Mouse (Mus musculus) embryo, embryonic 10.5 days (tissue): ENCODE results near the gene Cap2.
A peak's percentile ranks its signal among the peaks of the same experiment; 100 is the strongest.

ENCODE experiments used
- DNase-seq: peaks from one replicate; pipeline ENCODE4 v3.0.0-alpha.2; 2015; ENCODE audit warnings: low spot score

The Cap2 gene

DNA sequence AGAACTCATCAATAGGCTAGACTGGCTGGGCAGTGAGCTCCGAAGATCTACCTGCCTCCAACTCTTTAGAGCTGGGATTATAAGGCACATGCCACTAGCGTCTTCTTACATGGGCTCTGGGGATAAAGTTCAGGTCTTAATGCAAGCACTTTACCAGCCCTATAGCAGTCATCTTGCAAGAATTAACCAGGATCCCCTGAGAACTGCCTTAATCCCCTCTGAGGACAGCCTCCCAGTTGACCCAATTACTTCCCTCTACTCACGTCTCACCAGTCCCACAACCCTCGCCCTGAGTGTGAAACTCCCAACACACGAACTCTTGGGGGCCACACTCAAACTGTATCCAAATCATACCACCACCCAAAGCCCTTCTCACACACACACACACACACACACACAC lies 64.3 kb downstream of the Cap2 start:
- no peak for DNase-seq

- DNase-seq = no peak
Measured at GRCm38 (mm10) chr13:46569469-46569868, 67.8 kb downstream of the Cap2 start.

DNA sequence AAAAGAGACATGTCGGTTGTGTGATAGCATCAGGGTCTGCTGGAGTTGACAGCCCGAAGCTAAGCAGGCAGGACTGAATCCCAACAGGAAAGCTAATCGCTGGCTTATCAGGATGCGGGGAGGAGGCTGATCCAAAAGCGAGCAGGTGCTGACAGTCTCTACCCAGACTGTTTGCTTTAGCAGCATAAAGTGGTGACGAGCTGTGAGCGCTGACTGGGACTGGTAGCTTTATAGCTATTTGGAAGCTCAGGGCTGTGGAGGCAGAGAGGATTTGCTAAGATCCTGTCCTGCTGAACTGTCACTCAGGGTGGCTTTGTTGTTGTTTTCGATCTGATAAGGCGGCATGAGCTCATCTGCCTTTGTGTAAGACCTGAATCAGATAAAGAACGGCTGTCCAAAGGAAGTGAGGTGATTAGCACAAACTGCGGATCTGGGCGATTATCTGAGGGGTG lies 69.5 kb downstream of the Cap2 start:
- peak; percentile 61 for DNase-seq

DNA sequence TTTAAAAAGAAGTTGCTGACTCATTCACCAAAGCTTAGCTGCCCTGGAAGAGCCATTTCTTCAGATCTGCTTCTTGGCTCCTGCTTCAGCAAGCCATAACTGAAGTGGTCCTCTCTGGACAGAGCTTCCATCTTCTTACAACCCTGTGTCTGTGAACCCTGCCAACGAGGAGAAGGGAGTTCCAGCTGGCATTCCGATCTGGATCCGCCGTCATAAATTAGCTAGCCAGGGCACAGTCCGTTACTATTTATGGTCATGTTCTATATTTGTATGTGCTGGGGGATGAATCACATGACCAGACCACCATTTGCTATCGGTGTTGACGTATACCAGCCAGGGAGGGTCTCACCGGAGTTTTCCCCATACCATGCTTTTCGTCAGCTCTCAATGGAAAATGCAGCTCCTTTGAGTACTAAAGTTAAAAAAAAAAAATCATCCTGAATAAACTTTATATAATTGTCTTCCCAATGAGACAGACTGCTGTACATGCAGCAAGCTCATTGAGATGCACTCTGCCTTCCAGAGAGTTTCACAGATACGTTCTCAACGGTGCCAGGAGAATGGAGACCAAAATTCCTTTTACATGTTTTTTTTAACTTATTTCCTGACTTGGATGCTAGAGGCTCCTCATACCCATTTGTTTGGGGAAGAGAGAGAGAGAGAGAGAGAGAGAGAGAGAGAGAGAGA lies 70.5 kb downstream of the Cap2 start:
- DNase-seq = peak; percentile 39

GRCm38 (mm10) chr13:46572648-46573163 lies 71.1 kb downstream of the Cap2 start:
- DNase-seq = no peak

DNA sequence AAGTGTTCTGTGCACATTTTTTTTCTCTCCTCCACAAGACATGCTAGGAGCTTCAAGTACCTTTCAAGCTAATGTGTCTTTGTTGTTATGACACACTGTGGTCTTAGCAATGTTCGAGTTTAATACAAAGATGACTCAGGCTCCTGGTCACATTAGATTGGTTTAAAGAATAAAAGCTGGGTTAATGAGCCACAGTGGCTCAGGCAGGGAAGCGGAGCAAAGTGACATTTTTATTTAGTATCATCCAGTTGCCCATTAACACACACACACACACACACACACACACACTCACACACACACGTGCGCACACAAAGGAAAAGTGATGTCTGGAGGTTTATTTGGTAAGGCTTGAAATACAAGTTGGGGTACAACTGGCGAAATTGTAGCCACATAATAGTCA lies 72.6 kb downstream of the Cap2 start:
- DNase-seq = no peak

GRCm38 (mm10) chr13:46574707-46575106 lies 73.1 kb downstream of the Cap2 start:
- no peak for DNase-seq

GRCm38 (mm10) chr13:46584860-46585259 lies 83.2 kb downstream of the Cap2 start:
- DNase-seq = no peak

GRCm38 (mm10) chr13:46587717-46588289 lies 86.2 kb downstream of the Cap2 start:
- no peak for DNase-seq

GRCm38 (mm10) chr13:46588606-46589005 lies 87.0 kb downstream of the Cap2 start:
- DNase-seq = no peak

- no peak for DNase-seq
Measured at GRCm38 (mm10) chr13:46590885-46591284, 89.2 kb downstream of the Cap2 start.

DNA sequence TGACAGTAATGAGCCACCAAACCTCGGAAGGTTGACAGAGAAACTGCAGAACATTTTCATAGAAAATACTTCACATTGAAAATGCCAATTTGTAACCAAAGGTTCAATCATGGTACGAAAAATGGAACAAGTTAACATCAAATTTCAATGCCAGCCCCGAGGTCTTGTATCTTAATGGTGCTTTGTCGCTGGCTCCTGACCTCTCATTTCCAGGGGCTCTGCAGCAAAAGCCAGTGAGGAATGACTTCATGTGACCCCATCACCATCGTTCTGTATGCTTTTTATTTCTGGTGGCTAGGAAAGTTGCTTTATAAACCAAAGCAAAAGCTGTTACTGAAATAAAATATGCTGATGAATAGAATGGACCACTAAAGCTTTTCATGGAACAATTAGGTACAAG lies 99.0 kb downstream of the Cap2 start:
- no peak for DNase-seq

DNA sequence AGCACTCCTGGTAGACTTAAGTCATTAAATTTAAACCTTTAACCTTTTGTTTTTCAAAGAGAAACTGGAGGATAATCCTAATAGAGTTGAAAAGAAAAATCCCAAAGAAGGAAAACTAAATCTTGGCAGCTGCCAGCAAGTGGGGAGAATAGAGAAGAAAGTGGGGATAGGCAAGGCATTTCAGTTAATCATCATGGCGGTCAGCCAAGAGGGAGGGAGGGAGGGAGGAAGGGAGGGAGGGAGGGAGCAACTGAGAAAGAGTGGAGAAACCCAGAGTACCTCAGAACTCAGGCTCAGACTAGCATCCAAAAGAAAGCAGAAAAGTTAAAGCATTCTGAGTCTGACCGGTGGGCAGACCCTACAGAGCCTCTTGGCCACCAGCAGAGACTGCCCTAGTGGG lies 99.7 kb downstream of the Cap2 start:
- DNase-seq = no peak

- DNase-seq = no peak
Measured at GRCm38 (mm10) chr13:46602674-46603073, 101.0 kb downstream of the Cap2 start.

DNA sequence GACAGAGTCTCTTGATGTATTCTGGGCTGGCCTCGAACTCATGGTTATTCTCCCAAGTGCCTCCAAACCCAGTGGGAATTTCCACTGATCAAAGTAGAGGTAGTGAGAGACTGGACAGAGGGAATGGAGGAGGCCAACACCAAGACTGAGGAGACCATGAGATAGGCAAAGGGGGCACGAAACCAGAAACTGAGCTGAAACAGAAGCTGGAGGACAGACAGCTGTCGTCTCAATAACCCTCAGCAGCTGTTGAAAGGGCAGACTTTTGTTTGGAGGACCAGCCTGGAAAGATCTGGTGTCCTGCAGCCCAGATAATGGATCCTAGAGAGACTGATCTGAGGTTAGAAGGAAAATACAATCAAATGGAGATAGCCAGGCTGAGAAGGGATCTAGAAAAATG lies 109.4 kb downstream of the Cap2 start:
- DNase-seq = no peak

- no peak for DNase-seq
Measured at GRCm38 (mm10) chr13:46613694-46614272, 112.1 kb downstream of the Cap2 start.

- DNase-seq = no peak
Measured at GRCm38 (mm10) chr13:46616673-46617362, 115.2 kb downstream of the Cap2 start.

GRCm38 (mm10) chr13:46619633-46620032 lies 118.0 kb downstream of the Cap2 start:
- peak; percentile 50 for DNase-seq

DNA sequence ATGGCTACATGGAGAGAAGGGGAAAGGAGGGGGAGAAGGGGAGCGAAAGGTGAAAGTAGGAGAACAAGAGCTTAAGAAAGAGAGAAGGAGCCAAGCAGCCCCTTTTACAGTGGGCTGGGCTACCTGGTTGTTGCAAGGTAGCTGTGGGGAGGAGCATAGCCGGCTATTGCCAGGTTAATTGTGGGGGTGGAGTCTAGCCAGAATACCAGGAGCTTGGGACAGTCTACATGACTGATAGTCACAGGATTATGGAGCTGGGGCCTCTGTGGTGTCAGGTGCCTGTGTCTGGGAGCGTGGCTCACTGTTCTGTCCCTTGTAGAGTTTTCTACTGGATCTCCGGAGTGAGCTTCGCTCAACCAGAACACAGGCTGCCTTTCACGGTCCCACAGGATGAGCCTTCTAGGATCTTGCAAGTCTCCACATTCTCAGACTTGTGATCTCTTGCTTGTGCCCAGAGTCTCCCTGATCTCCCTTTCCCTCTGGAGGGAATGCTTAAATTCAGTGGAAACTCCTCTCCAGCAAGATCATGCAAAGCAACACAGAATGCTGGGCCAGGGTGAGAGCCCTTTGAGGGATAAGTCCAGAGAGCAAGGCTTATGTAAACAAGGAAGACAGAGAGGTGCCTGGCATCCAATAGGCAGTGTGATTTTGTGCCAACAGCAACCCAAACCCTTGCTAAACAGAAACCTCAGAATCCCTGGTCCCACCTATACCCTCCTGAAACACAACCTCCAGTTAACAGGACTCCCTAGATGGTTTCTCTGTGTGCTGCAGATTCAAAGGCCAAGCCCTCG lies 119.5 kb downstream of the Cap2 start:
- DNase-seq = no peak

- no peak for DNase-seq
Measured at GRCm38 (mm10) chr13:46626608-46627007, 125.0 kb downstream of the Cap2 start.

- DNase-seq = no peak
Measured at GRCm38 (mm10) chr13:46627841-46628240, 126.2 kb downstream of the Cap2 start.

DNA sequence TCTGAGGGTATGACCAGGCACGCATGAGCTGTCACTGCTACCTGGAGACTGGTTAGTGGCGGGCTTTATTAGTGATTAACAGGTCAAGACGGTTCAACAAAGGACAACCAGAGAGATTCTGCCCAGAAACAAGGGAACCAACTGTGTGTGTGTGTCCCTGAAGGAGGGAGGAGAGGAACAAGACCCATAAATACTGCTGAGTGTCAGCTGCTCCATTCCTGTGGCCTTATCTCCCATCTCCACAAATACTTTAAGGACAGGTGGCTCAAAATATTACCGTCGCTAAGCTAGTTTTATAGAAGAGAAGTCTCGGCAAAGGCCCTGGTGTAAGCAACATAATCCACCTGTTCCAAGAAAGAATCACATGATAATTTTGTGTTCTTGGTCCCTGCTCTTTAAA lies 127.7 kb downstream of the Cap2 start:
- no peak for DNase-seq
